Mouse (Mus musculus): ENCODE measurements around the gene Gja10. TPM values are rescaled to one million over a fixed set of nuclear protein-coding genes. Genes with fewer than 3 reads are reported as not detected.

Gene Gja10
- total RNA-seq, 2 experiments from 2014 or later, result 0.23 TPM; not detected in 1

DNA sequence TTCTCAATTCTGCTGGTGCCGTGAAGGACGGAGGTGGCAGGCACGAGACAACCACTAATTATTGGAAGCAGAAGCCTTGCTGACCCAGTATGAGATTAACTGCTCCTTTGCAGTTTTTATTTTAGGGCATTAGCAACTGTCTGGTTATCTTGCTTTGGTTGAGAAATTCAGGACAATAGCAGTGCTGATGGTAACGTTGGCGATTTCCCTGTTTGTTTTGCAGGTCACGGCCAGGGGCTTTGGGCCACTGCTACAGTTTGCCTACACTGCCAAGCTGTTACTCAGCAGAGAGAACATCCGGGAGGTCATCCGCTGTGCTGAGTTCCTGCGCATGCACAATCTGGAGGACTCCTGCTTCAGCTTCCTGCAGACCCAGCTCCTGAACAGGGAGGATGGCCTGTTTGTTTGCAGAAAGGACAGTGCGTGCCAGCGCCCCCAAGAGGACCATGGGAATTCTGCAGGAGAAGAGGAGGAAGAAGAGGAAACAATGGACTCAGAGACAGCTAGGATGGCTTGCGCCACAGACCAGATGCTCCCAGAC is 40.9 kb downstream of the Gja10 start:
- DNase-seq (ENCODE audit: low spot score in 2 of 2), result peak in 1 of 2 experiments; percentile 28

DNA sequence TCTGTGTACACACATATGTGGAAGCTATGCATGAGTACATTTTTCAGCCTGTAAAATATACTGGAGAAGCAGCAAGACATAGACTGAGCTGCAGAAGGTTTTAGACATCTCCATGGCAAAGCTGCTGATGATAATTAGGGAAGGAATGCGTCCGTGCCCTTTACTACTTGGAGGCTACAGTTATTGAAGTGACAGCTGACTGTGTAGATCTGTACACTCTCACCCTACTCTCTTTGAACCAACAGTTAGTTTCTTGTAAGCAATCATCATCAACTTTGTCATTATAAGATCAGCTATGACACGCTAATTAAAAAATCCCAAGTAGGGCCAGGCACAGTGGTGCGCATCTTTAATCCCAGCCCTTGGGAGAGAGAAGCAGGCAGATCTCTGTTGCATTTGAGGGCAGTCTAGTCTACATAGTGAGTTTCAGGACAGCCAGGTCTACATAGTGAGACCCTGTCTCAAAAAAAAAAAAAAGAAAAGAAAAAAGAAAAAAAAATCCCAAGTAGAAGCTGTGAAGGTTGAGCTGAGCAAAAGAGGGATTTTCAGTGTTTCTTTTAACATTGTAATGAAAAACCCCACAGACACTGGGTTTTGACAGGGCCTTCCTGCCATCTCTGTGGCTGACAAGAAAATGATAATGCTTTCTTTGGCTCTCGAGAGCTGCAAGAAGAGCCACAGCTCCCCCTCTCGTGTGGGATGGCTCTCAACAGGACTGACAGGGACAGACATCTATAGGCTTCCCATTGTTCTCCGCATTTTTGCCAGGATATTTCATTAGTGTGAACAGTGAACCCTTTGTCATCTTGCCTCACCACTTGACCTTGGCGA is 41.6 kb downstream of the Gja10 start:
- no peak for DNase-seq (ENCODE audit: low spot score in 2 of 2)

GRCm38 (mm10) chr4:32560246-32560645 is 42.3 kb downstream of the Gja10 start:
- DNase-seq (ENCODE audit: low spot score in 2 of 2), result no peak

- DNase-seq (ENCODE audit: low spot score in 2 of 2), result no peak
Observed at GRCm38 (mm10) chr4:32555506-32555905, 47.1 kb downstream of the Gja10 start.

GRCm38 (mm10) chr4:32551337-32551736 is 51.2 kb downstream of the Gja10 start:
- DNase-seq (ENCODE audit: low spot score in 2 of 2), result no peak

GRCm38 (mm10) chr4:32549150-32549549 is 53.4 kb downstream of the Gja10 start:
- no peak for DNase-seq (ENCODE audit: low spot score in 2 of 2)

Other genes starting within 250 kb of the Gja10 start
- 10 to 100 TPM; 14.8 to 15.5 TPM for gene Casp8ap2, start 12.7 kb upstream of the Gja10 start, total RNA-seq (2021)
- 10 to 100 TPM; 26.6 to 31.8 TPM for gene Mdn1, start 54.4 kb upstream of the Gja10 start, total RNA-seq (2021)
- 10 to 100 TPM; 61.0 to 65.9 TPM for gene Lyrm2, start 197.5 kb upstream of the Gja10 start, total RNA-seq (2021)